Mouse (Mus musculus) intestine, embryonic 15.5 days (tissue): Measurements from ENCODE around the gene Gm14597. TPM values are rescaled to one million over a fixed set of nuclear protein-coding genes. Genes with fewer than 3 reads are reported as not detected.
A peak's percentile ranks its signal among the peaks of the same experiment; 100 is the strongest.
"Not testable (repeated sequence)": the region's sequence is repeated elsewhere in the genome, so short reads cannot be mapped to it uniquely, and the experiment has no call there.

ENCODE experiments used
- ATAC-seq: fragments of 200-750 bp; cut with Nextera tagmentation; 2 replicates; pipeline ENCODE4 v1.8.0; 2017; ENCODE audit warnings: moderate TSS enrichment, moderate library complexity
- H3K27ac ChIP-seq: fragments of 300-500 bp; sonication (generic); 2 replicates; pipeline ENCODE4 v1.5.1; 2015; ENCODE audit warnings: mild to moderate bottlenecking, inconsistent platforms
- H3K27me3 ChIP-seq: fragments of 300-500 bp; sonication (generic); replicated peaks from 2 replicates; pipeline ENCODE4 v1.6.1; 2015; ENCODE audit warnings: inconsistent platforms
- H3K36me3 ChIP-seq: fragments of 300-500 bp; sonication (generic); 2 replicates; pipeline ENCODE4 v1.6.1; 2015; ENCODE audit warnings: inconsistent platforms
- H3K4me1 ChIP-seq: fragments of 300-500 bp; sonication (generic); replicated peaks from 2 replicates; pipeline ENCODE4 v1.6.1; 2015; ENCODE audit warnings: inconsistent platforms
- H3K4me2 ChIP-seq: fragments of 300-500 bp; sonication (generic); replicated peaks from 2 replicates; pipeline ENCODE4 v1.6.1; 2015; ENCODE audit warnings: mild to moderate bottlenecking, inconsistent platforms
- H3K4me3 ChIP-seq: fragments of 300-500 bp; sonication (generic); replicated peaks from 2 replicates; pipeline ENCODE4 v1.5.1; 2015; ENCODE audit warnings: inconsistent platforms
- H3K9ac ChIP-seq: fragments of 300-500 bp; sonication (generic); 2 replicates; pipeline ENCODE4 v1.6.1; 2015; ENCODE audit warnings: inconsistent platforms
- H3K9me3 ChIP-seq: fragments of 300-500 bp; sonication (generic); 2 replicates; pipeline ENCODE4 v1.6.1; 2016; ENCODE audit warnings: inconsistent platforms
- WGBS: fragments of 180-500 bp; shearing (Covaris S2); methylation state at CpG from one replicate; pipeline ENCODE4 v1.1.7; 2015; 5-methylcytosine and 5-hydroxymethylcytosine counted together
- polyA plus RNA-seq: library from polyadenylated mRNA; unstranded; fragments of >200 nt; fragmentation: Nextera tagmentation; extraction: Ambion mirVana; gene quantifications from 2 replicates; pipeline ENCODE4 v1.2.1, GENCODE M21; 2015

Gene Gm14597
- not detected in 2 replicates for polyA plus RNA-seq

DNA sequence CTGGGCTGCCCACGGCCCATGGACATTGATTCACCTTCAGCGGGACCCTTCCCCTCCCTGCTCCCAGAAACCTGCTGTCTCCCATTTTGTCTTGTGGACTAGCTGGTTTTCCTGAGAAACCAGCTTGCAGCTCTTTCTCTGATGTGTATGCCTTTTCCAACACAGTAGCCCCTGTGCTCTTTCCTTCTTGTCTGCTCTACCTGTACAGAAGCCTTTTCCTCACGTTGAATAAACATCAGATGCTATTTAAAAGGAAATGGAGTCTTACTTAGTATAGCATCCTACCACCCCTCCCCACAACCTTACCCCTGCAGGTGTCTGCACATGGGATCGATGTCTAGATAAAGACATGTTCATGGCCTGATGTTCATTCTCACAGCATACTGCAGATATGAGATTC is at the start of gene Gm14597:
Gene Gm14597 (minus strand): TSS at position 101 of the 400 bp plus-strand sequence.
- H3K4me3 ChIP-seq, result peak within 1 kb of the TSS; percentile 40
- H3K4me2 ChIP-seq, result peak within 1 kb of the TSS; percentile 65
- not testable (repeated sequence) for H3K27ac ChIP-seq, ATAC-seq, H3K9me3 ChIP-seq, H3K4me1 ChIP-seq, H3K36me3 ChIP-seq, H3K27me3 ChIP-seq
- peak within 1 kb of the TSS; percentile 30 for H3K9ac ChIP-seq
- WGBS, result 77% methylated on average over 3 of the region's 4 CpGs

DNA sequence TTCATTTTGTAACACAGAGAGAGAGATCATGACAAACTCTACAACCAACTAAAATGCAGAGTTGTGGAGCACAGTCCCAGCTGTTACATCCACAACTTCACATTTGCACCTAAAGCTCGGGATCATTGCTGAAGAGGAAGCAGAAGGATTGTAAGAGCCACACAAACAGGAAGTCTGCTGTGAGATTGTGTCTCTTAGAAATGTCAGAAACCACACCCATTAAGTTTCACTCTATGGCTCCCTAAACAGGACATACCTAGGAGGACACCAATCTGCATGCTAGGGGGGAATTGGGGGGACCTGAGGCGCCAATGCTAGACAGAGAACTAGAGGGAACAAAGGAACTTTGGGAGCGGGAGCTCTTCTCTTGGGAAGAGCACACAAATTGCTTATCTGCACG is 44.1 kb upstream of the Gm14597 start:
- 63% methylated on average over 4 of the region's 4 CpGs for WGBS

DNA sequence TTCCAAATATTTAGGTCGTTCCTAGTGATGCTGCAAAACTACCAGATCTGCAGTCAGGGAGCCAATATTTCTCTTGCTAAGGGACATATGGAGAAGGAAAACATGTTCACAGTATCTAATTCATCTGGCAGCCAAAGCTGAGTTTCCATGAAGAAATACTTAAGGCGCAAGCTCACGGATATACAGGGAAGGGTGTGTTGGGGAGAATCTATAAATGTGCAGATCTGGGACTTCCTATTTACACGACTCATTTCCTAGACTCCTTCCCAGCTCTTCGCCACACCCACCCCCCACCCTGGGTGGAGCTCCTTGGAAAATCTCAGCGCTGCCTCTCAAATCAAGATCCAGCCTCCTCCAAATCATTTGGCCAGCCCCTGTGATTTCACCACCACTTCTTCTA is 37.1 kb upstream of the Gm14597 start:
- Histone ChIP-seq H3K4me1 (no peaks in the 10 kb centered on the region), H3K4me2 (no peak overlapping the region), H3K27me3 (no peaks in the 10 kb centered on the region), H3K9ac (no peak overlapping the region), H3K27ac (no peak overlapping the region), H3K9me3 (no peaks in the 10 kb centered on the region), H3K4me3 (no peak overlapping the region), H3K36me3 (no peaks in the 10 kb centered on the region)
- WGBS, result 74% methylated on average over 6 of the region's 6 CpGs
- ATAC-seq, result no peak

More for the DNA sequence above, 44.1 kb upstream of the Gm14597 start:
- ATAC-seq, H3K4me2 ChIP-seq, H3K9ac ChIP-seq, H3K9me3 ChIP-seq, H3K27me3 ChIP-seq, H3K4me1 ChIP-seq, H3K4me3 ChIP-seq, H3K36me3 ChIP-seq, H3K27ac ChIP-seq: not testable (repeated sequence)

DNA sequence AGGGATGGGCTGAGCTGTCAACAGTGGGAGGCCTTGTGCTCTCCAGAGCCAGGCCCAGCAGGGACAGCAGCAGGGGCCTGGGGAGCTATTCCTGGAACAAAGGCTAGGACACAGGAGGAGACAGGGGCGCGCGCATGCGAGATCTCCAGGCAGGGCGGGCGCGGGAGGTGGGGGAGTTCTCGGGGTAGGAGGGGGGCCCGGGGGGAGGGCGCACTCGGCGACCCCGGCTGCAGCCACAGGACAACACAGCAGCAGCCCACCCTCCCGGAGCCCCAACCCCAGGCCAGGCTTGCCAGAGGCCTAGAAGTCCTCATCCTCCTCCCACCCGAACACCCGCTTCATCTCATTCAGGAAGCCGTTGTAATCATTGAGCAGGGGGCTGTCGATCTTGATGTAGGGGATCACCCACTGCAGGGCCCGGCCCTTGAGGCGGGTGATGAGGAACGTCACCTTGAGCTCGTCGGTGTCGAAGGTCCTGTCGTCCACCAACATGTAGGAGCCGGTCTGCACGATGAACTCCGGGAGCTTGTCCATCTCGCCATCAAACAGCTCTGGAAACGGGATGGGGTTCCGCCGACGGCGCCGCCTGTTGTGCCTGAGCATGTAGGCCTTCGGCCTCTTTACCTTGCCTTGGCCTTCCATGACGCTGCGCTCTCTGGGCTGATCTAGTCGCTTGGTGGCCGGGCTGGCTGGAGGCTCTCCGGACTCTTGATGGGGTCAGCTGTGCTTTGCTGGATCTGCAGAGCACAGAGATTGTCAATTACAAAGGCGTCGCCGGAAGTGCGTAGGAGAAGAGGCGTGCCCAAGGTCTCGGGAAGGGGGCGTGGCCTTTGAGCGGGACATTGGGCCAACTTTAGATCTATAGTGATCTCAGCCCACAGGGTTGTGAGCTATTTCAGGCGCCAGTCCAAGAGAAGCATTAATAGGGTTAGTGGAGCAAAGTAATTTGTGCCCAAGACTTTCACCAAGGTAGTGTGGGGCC is 34.5 kb upstream of the Gm14597 start, which contains the start of gene Rtl8a:
Gene Rtl8a (minus strand): TSS at position 703 of the 982 bp plus-strand sequence.
- Histone ChIP-seq H3K4me2 (peak within 1 kb of the TSS; percentile 49), H3K4me3 (peak within 1 kb of the TSS; percentile 24; the same call in 1 of the 2 replicates)
- ATAC-seq, result peak; percentile 96
- H3K9me3 ChIP-seq, H3K9ac ChIP-seq, H3K27ac ChIP-seq, H3K36me3 ChIP-seq, H3K27me3 ChIP-seq, H3K4me1 ChIP-seq: not testable (repeated sequence)
- 27% methylated on average over 13 of the region's 50 CpGs for WGBS

DNA sequence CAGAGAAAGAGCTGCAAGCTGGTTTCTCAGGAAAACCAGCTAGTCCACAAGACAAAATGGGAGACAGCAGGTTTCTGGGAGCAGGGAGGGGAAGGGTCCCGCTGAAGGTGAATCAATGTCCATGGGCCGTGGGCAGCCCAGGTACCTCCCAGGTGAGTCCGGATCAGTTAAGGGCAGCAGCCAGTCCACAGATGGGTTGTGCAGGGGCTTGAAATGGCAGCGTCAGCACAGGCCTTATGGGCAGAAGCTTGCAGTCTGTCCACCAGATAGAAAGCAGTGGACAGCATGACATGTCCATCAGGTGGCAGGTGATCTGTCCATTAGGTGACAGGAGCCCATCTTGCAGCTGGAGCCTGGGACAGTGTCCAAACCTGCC is 33.8 kb upstream of the Gm14597 start:
- H3K4me1 ChIP-seq, H3K9ac ChIP-seq, H3K36me3 ChIP-seq, H3K9me3 ChIP-seq, ATAC-seq, H3K4me3 ChIP-seq, H3K27me3 ChIP-seq, H3K27ac ChIP-seq: not testable (repeated sequence)
- peak overlapping the region; percentile 35; the same call in 1 of the 2 replicates for H3K4me2 ChIP-seq
- WGBS, result 61% methylated on average over 4 of the region's 4 CpGs

DNA sequence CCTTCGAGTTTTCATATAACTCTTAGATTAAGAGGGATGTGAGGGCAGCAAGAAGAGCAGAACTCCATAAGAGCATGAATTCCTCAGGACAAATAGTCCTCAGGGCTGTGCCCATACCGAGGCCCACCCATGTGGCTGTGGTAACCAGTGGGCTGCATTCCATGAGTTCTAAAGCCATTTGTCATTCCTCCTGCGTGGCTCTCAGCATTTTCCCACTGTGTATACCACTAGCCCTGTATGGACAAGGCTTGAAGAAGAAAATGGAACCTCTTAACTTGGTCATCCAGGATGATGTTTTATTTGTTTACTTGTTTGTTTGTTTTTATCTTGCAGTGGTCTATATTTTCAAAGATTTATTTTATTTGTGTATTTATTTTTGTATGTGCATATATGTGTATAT is 29.3 kb upstream of the Gm14597 start:
- not testable (repeated sequence) for H3K9ac ChIP-seq, H3K36me3 ChIP-seq, H3K4me3 ChIP-seq, H3K4me2 ChIP-seq, H3K4me1 ChIP-seq, H3K9me3 ChIP-seq, ATAC-seq, H3K27ac ChIP-seq, H3K27me3 ChIP-seq
- WGBS, result 57% methylated on average over 3 of the region's 3 CpGs

DNA sequence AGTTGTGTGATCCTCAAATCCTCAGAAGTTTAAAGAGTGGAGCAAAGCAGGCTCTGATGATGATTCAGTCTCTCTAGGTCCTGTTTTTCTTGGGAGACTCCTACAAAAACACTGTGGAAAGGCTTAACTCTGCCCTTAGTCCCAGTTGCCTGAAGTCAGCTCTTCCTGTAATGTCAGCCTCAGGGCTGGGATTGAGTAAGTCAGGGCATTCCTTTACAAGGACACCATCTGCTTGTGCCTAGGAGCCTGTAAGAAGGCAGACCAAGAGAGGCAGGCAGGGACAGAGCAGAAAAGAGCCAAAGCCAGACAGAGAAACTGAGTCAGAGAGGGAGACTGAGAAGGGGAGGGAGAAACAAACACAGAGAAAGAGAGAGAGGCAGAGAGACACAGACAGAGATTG is 2.6 kb upstream of the Gm14597 start:
- not testable (repeated sequence) for H3K4me1 ChIP-seq, H3K4me2 ChIP-seq, H3K4me3 ChIP-seq, ATAC-seq, H3K9ac ChIP-seq, H3K27me3 ChIP-seq, H3K36me3 ChIP-seq, H3K9me3 ChIP-seq, H3K27ac ChIP-seq

DNA sequence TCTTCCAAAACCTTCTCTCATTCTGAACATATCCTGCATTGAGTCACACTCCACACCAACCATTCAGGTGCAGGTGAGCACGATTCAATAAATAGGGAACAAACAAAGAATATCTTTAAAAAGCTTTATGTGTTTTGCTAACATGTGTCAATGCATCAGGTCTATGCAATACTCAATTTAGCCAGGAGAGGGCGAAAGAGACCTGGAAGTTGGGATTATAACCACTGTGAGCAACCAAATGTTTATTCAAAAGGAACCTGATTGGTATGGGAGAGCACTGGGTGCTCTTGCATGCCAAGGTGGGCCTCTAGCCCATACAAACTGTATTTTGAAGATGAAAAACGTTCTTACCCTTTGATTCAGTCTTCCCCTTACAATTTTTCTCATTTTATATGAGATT is 1.8 kb upstream of the Gm14597 start:
- Histone ChIP-seq H3K4me3 (no peak overlapping the region), H3K27ac (no peak overlapping the region), H3K9ac (no peak overlapping the region), H3K9me3 (no peaks in the 10 kb centered on the region), H3K36me3 (no peaks in the 10 kb centered on the region), H3K27me3 (no peaks in the 10 kb centered on the region), H3K4me1 (no peaks in the 10 kb centered on the region), H3K4me2 (no peak overlapping the region)
- 1% methylated on average over 3 of the region's 3 CpGs for whole genome bisulfite sequencing
- ATAC-seq, result no peak

DNA sequence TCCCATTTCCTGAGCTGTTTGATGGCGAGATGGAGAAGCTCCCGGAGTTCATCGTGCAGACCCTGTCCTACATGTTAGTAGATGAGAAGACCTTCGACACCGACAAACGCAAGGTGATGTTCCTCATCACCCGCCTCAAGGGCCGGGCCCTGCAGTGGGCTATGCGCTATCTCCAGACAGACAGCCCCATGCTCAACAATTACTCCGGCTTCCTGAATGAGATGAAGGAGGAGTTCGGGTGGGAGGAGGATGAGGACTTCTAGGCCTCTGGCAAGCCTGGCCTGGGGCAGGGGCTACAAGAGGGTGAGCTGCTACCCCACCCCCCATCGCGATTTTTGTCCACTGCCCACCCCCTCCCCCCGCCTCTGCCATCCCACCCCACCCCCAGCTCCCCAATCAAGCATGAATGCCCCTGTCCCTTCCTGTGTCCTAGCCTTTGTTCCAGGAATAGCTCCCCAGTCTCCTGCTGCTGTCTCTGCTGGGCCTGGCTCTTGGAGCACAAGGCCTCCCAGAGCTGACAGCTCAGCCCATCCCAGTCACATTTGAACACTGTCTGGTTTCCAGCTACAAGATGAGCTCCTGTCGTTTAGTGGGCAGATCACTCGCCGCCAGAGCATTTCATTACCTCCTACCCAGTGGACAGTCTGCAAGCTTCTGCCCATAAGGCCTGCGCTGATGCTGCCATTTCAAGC is 511 bp downstream of the Gm14597 start:
- H3K9ac ChIP-seq, result peak overlapping the region; percentile 30
- no peaks in the 10 kb centered on the region for H3K36me3 ChIP-seq
- WGBS, result 31% methylated on average over 18 of the region's 18 CpGs
- peak overlapping the region; percentile 40 for H3K4me3 ChIP-seq
- ATAC-seq, result peak; percentile 74
- no peaks in the 10 kb centered on the region for H3K27me3 ChIP-seq
- H3K9me3 ChIP-seq, result no peaks in the 10 kb centered on the region
- H3K4me1 ChIP-seq, result no peaks in the 10 kb centered on the region
- H3K4me2 ChIP-seq, result peak overlapping the region; percentile 65
- no peak overlapping the region for H3K27ac ChIP-seq

DNA sequence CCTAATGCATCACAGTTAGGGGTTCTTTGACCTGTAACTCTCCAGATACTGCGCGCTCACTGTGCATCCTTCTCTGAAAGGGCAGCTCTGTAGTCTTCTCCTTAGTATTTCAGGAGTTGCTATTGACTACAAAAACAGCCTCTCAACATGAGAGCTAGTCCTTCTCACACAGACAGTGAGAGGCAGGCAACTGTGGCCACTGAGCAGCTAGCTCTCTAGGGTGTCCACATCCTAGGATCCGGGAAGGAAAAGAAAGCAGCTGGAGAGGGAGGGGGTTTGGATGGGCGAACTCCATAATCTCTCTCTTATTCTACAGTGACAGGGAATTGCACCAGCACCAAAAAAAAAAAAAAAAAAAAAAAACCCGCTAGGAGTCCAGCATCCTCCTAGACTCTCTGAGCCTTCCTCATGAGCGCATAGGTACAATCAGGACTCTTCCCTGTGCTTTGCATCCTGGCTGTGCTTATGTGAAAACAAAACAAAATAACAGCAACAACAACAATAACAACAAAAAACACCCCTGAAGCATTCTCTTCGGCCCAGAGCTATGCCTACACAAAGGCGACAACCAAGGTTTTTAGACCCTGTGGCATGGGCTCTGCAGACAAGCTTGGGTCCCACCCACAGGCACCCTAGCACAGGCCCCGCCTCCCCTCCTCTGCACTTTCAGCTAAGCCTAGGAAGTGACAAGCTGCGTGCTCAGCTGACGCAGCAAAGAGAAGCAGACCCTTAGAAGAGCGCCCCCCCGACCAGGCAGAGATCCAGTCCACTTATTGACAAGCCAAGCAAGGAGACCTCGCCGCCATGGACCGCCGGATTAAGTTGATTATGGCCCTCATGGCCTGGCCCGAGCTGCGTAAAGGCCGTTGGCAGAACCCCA is 1.3 kb downstream of the Gm14597 start, which contains the start of gene Rtl8c:
Gene Rtl8c (plus strand): TSS at position 791 of the 880 bp plus-strand sequence.
- H3K9me3 ChIP-seq, result no peaks in the 10 kb centered on the region
- H3K4me3 ChIP-seq, result peak within 1 kb of the TSS; percentile 40
- H3K9ac ChIP-seq, result peak within 1 kb of the TSS; percentile 30
- H3K4me1 ChIP-seq, result no peaks in the 10 kb centered on the region
- no peak within 1 kb of the TSS for H3K27ac ChIP-seq
- ATAC-seq, result peak; percentile 87
- peak within 1 kb of the TSS; percentile 65 for H3K4me2 ChIP-seq
- WGBS, result 26% methylated on average over 20 of the region's 20 CpGs
- no peaks in the 10 kb centered on the region for H3K27me3 ChIP-seq
- no peaks in the 10 kb centered on the region for H3K36me3 ChIP-seq

DNA sequence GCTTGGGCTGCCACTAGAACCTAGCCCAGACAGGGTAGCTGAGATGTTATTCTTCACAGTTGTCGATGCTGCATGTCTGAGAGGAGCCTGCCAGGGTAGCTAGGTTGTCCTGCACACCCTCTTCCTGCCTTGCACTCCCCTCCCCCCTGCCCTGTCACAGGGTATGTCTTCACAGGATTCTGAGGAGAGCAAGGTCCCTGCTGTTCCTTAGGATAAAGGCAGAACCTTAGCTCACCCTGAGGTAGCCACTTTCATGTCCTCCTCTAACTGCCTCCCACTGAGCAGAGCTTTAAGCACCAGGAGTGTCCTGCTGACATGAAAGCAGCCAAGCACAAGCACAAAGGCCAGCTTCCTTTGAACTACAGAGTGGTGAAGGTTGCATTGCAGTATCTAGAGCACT is 2.6 kb downstream of the Gm14597 start:
- not testable (repeated sequence) for H3K4me2 ChIP-seq, H3K9me3 ChIP-seq, H3K4me1 ChIP-seq, H3K4me3 ChIP-seq, H3K9ac ChIP-seq, H3K27me3 ChIP-seq, H3K36me3 ChIP-seq, H3K27ac ChIP-seq, ATAC-seq
- 35% methylated on average over 1 of the region's 1 CpGs for WGBS

DNA sequence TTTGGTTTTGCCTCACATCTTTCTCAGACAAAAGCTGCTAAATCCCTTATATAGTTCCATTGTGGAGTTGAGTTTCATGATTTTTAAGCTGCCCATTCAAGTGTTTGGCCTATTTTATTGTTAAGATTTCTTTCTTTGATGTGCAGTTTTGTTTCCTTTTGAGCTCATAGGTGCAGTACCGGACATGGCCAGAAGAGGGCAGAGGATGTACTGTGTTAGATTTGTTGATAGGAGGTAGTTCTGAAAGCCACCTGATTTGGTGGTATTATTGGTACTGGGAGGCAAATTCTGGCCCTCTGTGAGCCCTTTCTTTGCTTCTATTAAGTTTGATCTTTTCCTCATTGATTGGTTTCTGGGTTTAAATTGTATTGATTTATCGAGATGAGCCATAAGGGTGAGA is 8.8 kb downstream of the Gm14597 start:
- not testable (repeated sequence) for H3K4me2 ChIP-seq, H3K4me1 ChIP-seq, H3K36me3 ChIP-seq, H3K27ac ChIP-seq, H3K27me3 ChIP-seq, H3K4me3 ChIP-seq, ATAC-seq, H3K9me3 ChIP-seq, H3K9ac ChIP-seq
- WGBS, result 47% methylated on average over 2 of the region's 2 CpGs
